Mouse (Mus musculus) retina, postnatal 1 day (tissue): Measurements from ENCODE around the gene Rpa1.
"Not testable (repeated sequence)": the region's sequence is repeated elsewhere in the genome, so short reads cannot be mapped to it uniquely, and the experiment has no call there.

Experiments
- DNase-seq: peaks from one replicate; pipeline ENCODE4 v3.0.0-alpha.2; 2012

Gene Rpa1

GRCm38 (mm10) chr11:75348199-75348889, at the start of gene Rpa1, which contains the start of gene Smyd4:
Gene Rpa1, minus strand, starts transcription at chr11:75348324.
Gene Smyd4, plus strand, starts transcription at chr11:75348433.
- peak; percentile 97 for DNase-seq

- DNase-seq: no peak
Observed at GRCm38 (mm10) chr11:75397452-75397851, 49.3 kb upstream of the Rpa1 start.

GRCm38 (mm10) chr11:75395611-75396010, 47.5 kb upstream of the Rpa1 start:
- DNase-seq: no peak

GRCm38 (mm10) chr11:75383529-75383928, 35.4 kb upstream of the Rpa1 start:
- not testable (repeated sequence) for DNase-seq

- not testable (repeated sequence) for DNase-seq
Observed at GRCm38 (mm10) chr11:75378786-75379185, 30.7 kb upstream of the Rpa1 start.

GRCm38 (mm10) chr11:75377125-75377524, 29.0 kb upstream of the Rpa1 start:
- DNase-seq: no peak

GRCm38 (mm10) chr11:75355475-75355874, 7.4 kb upstream of the Rpa1 start:
- no peak for DNase-seq

- DNase-seq: no peak
Observed at GRCm38 (mm10) chr11:75351225-75351624, 3.1 kb upstream of the Rpa1 start.

GRCm38 (mm10) chr11:75348890-75349261, 752 bp upstream of the Rpa1 start:
- no peak for DNase-seq

GRCm38 (mm10) chr11:75347596-75347995, 528 bp downstream of the Rpa1 start:
- no peak for DNase-seq

- no peak for DNase-seq
Observed at GRCm38 (mm10) chr11:75347188-75347585, 937 bp downstream of the Rpa1 start.

GRCm38 (mm10) chr11:75346556-75347187, 1.5 kb downstream of the Rpa1 start:
- DNase-seq: no peak

- DNase-seq: no peak
Observed at GRCm38 (mm10) chr11:75344716-75345115, 3.4 kb downstream of the Rpa1 start.

- no peak for DNase-seq
Observed at GRCm38 (mm10) chr11:75344163-75344562, 4.0 kb downstream of the Rpa1 start.

- DNase-seq: no peak
Observed at GRCm38 (mm10) chr11:75343096-75343495, 5.0 kb downstream of the Rpa1 start.

GRCm38 (mm10) chr11:75340698-75341345, 7.3 kb downstream of the Rpa1 start:
- DNase-seq: no peak

GRCm38 (mm10) chr11:75340076-75340475, 8.0 kb downstream of the Rpa1 start:
- DNase-seq: no peak

GRCm38 (mm10) chr11:75337246-75337645, 10.9 kb downstream of the Rpa1 start:
- DNase-seq: no peak

GRCm38 (mm10) chr11:75336676-75337075, 11.4 kb downstream of the Rpa1 start:
- DNase-seq: no peak

GRCm38 (mm10) chr11:75325969-75326311, 22.2 kb downstream of the Rpa1 start:
- DNase-seq: no peak

GRCm38 (mm10) chr11:75325116-75325968, 22.8 kb downstream of the Rpa1 start:
- DNase-seq: no peak

- DNase-seq: no peak
Observed at GRCm38 (mm10) chr11:75324433-75324832, 23.7 kb downstream of the Rpa1 start.

- DNase-seq: no peak
Observed at GRCm38 (mm10) chr11:75323326-75323737, 24.8 kb downstream of the Rpa1 start.
